Mouse (Mus musculus): Measurements from ENCODE around the gene Osbpl7.

- no peak for TF ChIP-seq GATA1 (IDR thresholded peaks at IDR 0.05; ENCODE audit: borderline replicate concordance, low read length)
- no peak for TF ChIP-seq FLI1 (IDR thresholded peaks at IDR 0.05; ENCODE audit: low read length)
Measured at GRCm38 (mm10) chr11:97019345-97019708, 31.1 kb upstream of the Osbpl7 start.
